Mouse (Mus musculus): ENCODE results near the gene Fahd2a.

The Fahd2a gene

DNA sequence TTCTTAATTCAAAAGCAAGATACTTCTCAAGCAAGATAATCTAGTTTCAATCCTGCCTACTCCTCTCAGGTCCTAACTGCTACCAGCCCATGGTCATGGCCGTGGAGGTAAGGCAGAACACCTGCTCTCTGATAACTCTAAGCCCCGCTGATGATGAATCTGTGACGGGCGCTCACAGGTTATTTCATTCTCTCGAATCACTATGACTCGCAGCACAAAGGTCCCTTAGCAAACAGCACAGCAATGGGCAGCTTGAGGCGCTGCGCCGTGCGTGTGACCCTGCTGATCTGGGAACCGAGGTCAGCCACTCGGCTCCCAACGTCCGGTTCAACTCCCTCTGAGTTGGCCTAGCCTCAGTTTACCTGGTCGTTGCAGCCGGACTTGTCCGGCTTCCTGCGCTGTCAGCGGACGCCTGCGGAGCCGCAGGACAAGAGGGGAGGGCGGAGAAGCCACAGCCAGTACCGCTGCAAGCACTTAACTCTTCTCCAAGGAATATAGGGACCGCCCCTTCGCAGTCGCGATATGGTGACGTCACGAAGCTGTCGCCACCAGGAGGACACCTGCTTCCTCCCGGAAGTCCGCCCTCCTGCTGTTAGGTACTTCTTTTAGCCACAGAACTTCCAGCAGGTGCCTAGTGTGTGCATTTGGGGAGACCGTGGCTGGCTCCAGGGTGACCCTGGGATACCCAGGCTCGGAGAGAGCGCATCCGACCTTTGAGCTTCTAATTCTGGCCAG lies at the start of gene Fahd2a:
Gene Fahd2a (minus strand): TSS at position 511 of the 735 bp plus-strand sequence.
- peak; percentile 92 for DNase-seq (ENCODE audit: low read depth, low spot score)

DNA sequence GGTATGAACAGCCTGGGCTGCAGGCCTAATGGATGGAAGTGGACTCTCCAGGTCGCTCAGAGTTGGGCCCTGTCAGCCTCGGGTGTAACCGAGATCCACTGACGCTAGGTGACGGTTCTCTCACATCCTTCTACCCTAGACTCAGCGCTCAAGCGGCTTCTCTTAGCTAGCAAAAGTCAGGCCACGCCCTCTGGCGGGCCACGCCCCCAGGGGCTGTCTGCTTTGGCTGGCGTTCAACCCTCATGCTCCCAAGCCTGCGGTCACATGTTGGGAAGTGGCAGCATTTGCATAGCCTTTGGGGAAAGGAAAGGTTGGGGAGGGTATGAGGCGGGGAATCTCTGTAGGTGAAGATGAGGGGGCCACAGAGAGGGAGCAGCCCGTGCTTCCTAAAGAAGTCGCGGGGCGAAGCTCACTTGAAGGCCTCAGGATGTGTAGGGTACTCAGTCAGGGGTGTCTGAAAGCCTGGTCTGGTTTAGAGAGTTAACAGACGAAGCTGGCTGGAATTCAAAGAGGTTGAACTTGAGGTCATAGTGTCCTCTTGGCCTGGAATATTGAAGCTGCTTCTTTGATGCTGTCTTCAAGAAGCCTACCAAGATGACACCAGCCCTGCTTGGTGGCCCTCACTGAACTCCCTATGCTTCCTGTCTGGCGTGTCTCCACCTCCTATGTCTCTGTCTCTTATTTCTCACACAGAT lies 40.3 kb upstream of the Fahd2a start:
- no peak for DNase-seq (ENCODE audit: low read depth, low spot score)

- no peak for DNase-seq (ENCODE audit: low read depth, low spot score)
Measured at GRCm38 (mm10) chr2:127483001-127483400, 38.6 kb upstream of the Fahd2a start.

DNA sequence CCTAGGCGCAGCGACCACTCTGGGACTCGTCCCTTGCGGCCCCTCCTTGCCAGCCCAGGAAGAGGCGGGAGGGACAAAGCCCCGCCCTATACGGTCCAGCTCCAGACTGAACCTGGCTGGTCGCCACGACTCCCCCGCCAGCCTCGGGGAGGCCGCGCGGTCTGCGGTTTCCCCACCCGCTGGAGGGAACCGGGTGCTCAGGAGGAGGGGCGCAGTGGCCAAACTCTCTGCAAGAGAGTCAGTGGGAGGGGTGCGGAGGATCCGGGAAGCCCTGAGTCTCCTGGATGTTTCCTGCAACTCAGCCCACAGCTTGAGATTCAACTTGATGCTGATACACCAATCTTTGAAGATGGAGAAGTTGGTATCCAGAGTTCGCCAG lies 38.2 kb upstream of the Fahd2a start:
- no peak for DNase-seq (ENCODE audit: low read depth, low spot score)

GRCm38 (mm10) chr2:127481841-127482532 lies 37.6 kb upstream of the Fahd2a start:
- no peak for DNase-seq (ENCODE audit: low read depth, low spot score)

DNA sequence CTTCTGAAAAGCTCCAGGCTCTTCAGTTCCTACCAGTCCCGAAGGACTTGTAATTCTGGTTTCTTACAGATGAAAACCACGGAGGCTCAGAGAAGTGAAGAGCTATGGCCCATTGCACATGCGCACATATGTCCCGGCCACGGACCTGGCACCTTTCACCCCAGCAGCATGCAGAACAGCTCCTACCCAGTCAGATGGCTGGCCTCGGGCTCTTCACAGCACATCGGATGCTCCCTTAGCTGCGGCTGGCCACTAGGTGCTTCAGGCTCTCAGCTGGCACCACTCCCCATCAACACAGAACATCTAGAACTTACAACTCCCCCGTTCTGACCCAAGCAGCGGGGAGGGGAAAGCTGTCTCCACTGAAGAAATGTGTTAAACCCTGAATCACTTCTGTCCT lies 35.4 kb upstream of the Fahd2a start:
- no peak for DNase-seq (ENCODE audit: low read depth, low spot score)

DNA sequence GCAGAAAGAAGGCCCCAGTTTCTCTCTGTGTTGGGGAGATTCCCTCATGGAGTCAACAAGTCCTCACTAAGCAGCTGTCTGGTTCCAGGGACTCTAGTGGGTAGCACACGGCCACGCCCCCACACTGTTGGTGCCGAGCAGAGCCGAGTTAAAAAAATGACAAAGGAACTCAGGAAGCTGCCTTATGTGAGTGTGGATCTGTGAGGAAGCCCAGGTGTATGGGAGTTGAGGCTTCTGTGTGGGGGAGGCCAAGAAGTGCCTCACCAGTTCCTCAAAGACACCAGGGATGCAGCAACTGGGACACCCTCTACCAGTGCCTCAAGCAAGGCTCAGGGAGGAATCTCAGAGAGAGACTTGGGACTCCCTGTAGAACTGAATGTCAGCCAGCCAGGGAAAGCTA lies 34.8 kb upstream of the Fahd2a start:
- no peak for DNase-seq (ENCODE audit: low read depth, low spot score)

DNA sequence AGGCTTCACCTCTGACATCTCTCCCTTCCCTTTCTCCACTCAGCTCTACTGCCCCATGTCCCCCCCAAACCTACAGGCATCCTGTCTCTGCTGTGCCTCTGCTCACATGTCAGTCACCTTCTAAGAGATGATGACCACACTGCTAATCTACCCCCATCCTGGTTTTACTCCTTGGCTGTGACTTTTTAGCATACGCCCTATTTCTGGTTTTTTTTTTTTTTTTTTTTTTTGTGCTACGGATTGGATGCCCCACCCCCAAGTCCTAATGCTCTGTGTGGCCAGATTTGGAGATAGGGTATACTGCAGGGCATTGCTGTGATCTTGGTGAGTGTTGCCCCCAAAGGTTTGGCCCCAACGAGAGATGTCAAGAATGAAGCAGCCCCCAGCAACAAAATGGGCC lies 27.9 kb upstream of the Fahd2a start:
- DNase-seq (ENCODE audit: low read depth, low spot score) = no peak

GRCm38 (mm10) chr2:127471281-127471680 lies 26.9 kb upstream of the Fahd2a start:
- DNase-seq (ENCODE audit: low read depth, low spot score) = no peak

DNA sequence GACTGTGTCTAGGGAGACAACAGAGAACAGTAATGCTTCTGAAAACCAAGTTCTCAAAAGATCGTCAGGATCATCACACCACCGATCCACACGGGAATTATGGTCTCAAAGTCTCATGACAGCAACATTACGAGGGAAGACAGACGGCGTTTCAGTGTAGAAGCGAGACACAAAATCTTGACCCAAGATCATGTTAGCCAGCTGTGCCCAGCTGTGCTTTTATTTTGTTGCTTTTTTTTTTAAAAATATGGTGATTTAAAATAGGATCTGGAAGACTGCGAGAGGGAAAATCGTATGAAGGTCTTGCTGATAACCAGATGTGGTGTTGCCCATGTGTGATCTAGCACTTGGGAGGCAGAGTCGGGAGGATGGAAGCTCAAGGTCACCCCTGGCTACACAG lies 26.3 kb upstream of the Fahd2a start:
- DNase-seq (ENCODE audit: low read depth, low spot score) = no peak

DNA sequence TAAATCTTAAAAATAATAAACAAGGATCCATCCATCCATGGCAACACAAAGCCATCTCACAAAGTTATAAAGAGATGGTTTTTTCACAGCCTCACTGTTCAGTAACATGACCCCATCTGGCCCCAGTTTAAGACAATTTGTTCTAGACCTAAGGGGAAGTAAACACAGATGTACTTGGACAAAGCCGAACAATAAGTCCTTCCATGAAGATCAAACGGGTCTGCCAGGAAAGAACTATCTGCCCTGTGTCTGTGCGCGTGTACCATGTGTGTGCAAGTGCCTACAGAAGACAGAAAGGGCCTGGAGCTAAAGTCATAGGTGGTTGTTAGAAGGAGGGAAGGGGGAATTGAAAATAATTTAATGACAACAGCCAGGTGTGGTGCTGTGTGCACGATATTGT lies 25.8 kb upstream of the Fahd2a start:
- no peak for DNase-seq (ENCODE audit: low read depth, low spot score)

- DNase-seq (ENCODE audit: low read depth, low spot score) = no peak
Measured at GRCm38 (mm10) chr2:127462314-127462713, 17.9 kb upstream of the Fahd2a start.

DNA sequence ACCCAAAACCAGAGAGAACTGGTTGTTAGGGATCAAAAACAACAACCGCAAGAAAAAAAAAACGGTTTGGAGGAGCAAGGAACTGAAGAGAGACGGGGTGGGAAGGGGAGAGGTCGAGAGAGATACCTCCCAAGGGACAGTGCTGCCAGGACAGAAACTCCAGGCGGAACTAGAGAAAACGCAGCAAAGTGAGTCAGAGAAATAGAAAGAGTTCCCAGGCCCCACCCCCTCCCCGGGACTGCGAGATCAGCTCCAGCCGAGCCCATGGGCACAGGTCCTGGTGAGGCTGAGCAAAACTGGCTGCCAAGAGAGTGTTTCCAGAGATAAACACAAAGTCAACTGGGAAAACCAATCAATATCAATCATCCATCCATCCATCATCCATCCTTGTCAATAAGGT lies 17.0 kb upstream of the Fahd2a start:
- no peak for DNase-seq (ENCODE audit: low read depth, low spot score)

DNA sequence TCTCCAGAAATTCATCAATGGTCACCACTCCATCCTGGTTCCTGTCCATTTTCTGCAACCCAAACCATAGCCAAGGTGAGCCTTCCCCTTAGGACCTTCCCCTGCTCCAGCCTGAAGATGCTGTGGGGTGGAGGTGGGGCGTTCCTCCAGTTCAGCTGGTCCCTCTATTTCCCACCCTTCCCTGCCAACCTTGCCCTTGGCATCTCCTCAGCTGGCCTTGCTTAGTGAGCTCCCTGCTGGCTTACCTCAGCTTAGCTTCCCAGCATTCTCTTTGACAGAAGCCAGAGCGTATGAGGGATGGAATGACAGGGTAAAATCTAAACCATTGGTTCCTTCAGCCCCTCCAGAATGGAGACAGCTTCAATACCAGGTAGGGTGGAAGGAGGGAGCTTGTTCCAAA lies 15.0 kb upstream of the Fahd2a start:
- DNase-seq (ENCODE audit: low read depth, low spot score) = no peak

DNA sequence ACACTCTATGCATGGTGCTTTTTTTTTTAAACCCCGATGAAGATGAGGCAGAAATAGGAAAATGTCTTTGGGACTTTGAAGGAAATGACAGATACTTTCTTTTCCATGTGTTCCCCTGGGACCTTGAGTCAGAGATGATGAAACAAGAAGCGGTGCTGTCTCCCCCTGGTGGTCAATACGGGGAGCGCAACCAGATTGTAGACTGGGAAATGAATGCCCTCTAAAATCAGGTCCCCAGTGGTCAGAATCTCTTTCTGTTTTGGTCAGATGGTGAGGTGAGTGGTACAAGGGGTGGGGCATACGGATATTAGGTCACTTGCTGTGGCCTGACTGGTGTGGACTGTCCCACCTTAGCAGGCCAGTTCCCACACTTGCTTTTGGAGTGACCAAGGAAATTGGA lies 9.4 kb upstream of the Fahd2a start:
- no peak for DNase-seq (ENCODE audit: low read depth, low spot score)

GRCm38 (mm10) chr2:127453141-127453540 lies 8.8 kb upstream of the Fahd2a start:
- no peak for DNase-seq (ENCODE audit: low read depth, low spot score)

DNA sequence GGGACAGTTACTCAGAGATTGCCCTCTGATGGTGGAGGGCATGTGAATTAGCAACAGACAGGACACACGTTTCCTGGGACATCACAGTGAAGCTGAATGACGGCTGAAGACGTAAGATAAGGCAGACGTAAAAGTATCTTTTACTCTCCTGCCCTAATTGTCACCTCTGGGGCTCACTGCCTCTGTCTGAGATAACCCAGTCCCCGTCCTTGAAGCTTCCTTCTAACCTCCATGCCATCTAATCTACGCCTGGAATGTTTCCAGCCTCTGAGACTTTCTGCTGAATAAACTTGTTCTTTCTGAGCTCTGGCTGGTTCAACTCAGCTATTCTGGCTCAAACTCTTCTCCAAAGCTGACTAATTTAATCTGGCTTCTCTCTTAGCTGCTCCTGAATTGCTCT lies 7.4 kb upstream of the Fahd2a start:
- DNase-seq (ENCODE audit: low read depth, low spot score) = no peak

DNA sequence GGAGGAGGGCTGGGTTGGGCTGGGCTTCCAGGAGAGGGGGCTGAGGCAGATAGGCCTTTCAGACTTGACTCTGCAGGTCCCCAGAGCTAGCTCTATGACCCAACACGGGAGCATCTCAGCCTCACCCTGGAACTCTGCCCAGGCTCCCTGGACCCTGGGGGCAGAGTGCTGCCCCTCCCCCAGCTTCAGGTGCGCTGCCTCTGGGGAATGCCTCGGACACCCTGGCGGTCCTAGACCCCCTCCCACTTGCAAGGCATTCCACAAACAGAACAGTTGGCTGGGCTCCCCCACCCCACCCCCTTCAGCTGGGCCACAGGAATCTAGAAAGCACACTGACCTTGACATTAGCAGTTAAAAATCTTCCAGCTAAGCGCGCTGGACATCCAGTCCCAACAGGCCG lies 5.3 kb upstream of the Fahd2a start:
- no peak for DNase-seq (ENCODE audit: low read depth, low spot score)

DNA sequence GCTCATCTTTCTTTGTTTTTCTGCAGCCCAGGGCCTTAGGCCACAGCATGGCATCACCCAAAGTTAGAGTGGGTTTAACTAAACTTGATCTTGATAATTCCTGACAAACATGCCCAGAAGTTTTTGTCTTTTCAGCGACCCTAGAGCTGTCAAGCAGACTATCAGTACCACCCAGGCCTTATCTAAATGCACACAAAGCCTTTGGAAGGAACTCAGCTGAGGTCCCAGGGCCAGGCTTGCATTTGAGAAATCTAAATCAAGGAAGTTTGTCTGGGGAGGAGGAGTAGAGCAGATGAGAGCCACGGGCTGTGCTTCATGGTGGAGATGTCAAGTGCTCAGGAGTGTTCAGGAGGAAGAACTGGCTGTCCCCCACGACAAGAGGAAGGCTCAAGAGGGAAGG lies 2.5 kb upstream of the Fahd2a start:
- no peak for DNase-seq (ENCODE audit: low read depth, low spot score)

DNA sequence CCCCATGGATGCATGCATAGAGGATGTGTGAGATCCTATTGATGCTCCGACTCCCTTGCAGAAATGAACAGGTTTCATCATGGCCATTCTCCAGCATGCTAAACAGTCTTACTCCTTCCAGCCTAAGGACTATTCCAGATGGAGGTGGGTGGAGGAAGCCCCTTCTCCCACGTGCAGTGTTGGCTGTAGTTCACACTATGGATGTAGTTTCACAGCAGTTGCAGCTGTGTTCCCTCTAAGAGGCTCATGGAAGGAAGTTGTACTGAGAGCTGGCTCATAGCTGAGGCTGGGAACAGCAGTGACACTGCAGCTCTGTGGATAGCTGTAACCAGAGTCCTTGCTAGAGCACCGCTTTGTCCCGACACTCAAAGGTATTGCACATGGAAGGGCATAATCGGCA lies 6.7 kb downstream of the Fahd2a start:
- peak; percentile 57 for DNase-seq (ENCODE audit: low read depth, low spot score)

- no peak for DNase-seq (ENCODE audit: low read depth, low spot score)
Measured at GRCm38 (mm10) chr2:127435554-127435953, 8.8 kb downstream of the Fahd2a start.

GRCm38 (mm10) chr2:127435135-127435534 lies 9.2 kb downstream of the Fahd2a start:
- DNase-seq (ENCODE audit: low read depth, low spot score) = no peak

Measured in telencephalon, adult 2 months (tissue).